Mouse (Mus musculus) 3134 (cell line): Measurements from ENCODE around the gene Myl6.
"Not testable (repeated sequence)": the region's sequence is repeated elsewhere in the genome, so short reads cannot be mapped to it uniquely, and the experiment has no call there.

Source experiments
- DNase-seq: peaks from one replicate; pipeline ENCODE4 v3.0.0-alpha.2; 2011; ENCODE audit warnings: low spot score; ENCODE audit not compliant: insufficient read length; ENCODE audit errors: extremely low read depth

Gene Myl6

GRCm38 (mm10) chr10:128510301-128510700 is 16.4 kb upstream of the Myl6 start:
- no peak for DNase-seq

GRCm38 (mm10) chr10:128509831-128510230 is 15.9 kb upstream of the Myl6 start:
- no peak for DNase-seq

GRCm38 (mm10) chr10:128509203-128509602 is 15.3 kb upstream of the Myl6 start:
- DNase-seq = no peak

- no peak for DNase-seq
Observed at GRCm38 (mm10) chr10:128508260-128508659, 14.3 kb upstream of the Myl6 start.

GRCm38 (mm10) chr10:128505974-128506373 is 12.0 kb upstream of the Myl6 start:
- no peak for DNase-seq

- DNase-seq = not testable (repeated sequence)
Observed at GRCm38 (mm10) chr10:128505371-128505667, 11.4 kb upstream of the Myl6 start.

GRCm38 (mm10) chr10:128504641-128505370 is 10.9 kb upstream of the Myl6 start:
- DNase-seq = no peak

GRCm38 (mm10) chr10:128504012-128504411 is 10.1 kb upstream of the Myl6 start:
- DNase-seq = no peak

GRCm38 (mm10) chr10:128503532-128503931 is 9.6 kb upstream of the Myl6 start:
- no peak for DNase-seq

- DNase-seq = no peak
Observed at GRCm38 (mm10) chr10:128502341-128502740, 8.4 kb upstream of the Myl6 start.

- DNase-seq = no peak
Observed at GRCm38 (mm10) chr10:128499116-128499671, 5.2 kb upstream of the Myl6 start.

- DNase-seq = peak; percentile 98
Observed at GRCm38 (mm10) chr10:128498590-128498989, 4.6 kb upstream of the Myl6 start, which contains the start of gene Myl6b. Gene Myl6b (minus strand): TSS chr10:128498685.

- no peak for DNase-seq
Observed at GRCm38 (mm10) chr10:128497134-128497737, 3.3 kb upstream of the Myl6 start.

GRCm38 (mm10) chr10:128496509-128497077 is 2.6 kb upstream of the Myl6 start:
- DNase-seq = no peak

- no peak for DNase-seq
Observed at GRCm38 (mm10) chr10:128495903-128496302, 2.0 kb upstream of the Myl6 start.

GRCm38 (mm10) chr10:128495270-128495669 is 1.3 kb upstream of the Myl6 start:
- no peak for DNase-seq

GRCm38 (mm10) chr10:128494667-128495245 is 811 bp upstream of the Myl6 start:
- no peak for DNase-seq

GRCm38 (mm10) chr10:128493319-128493694 is 638 bp downstream of the Myl6 start:
- no peak for DNase-seq

- DNase-seq = peak; percentile 65
Observed at GRCm38 (mm10) chr10:128492633-128493311, 1.2 kb downstream of the Myl6 start.

GRCm38 (mm10) chr10:128492051-128492450 is 1.9 kb downstream of the Myl6 start:
- not testable (repeated sequence) for DNase-seq

- no peak for DNase-seq
Observed at GRCm38 (mm10) chr10:128491495-128491894, 2.5 kb downstream of the Myl6 start.
